Mouse (Mus musculus): ENCODE results near the gene Gm49396. TPM values are rescaled to one million over a fixed set of nuclear protein-coding genes. Genes with fewer than 3 reads are reported as not detected.
A peak's percentile ranks its signal among the peaks of the same experiment; 100 is the strongest.

Gm49396 gene
- polyA plus RNA-seq (2012; rRNA removed) (7.3 and 8.9 TPM in 2 replicates), polyA plus RNA-seq (2014; fragmentation: Nextera tagmentation; extraction: Ambion mirVana) (5.0 and 7.4 TPM in 2 replicates)

DNA sequence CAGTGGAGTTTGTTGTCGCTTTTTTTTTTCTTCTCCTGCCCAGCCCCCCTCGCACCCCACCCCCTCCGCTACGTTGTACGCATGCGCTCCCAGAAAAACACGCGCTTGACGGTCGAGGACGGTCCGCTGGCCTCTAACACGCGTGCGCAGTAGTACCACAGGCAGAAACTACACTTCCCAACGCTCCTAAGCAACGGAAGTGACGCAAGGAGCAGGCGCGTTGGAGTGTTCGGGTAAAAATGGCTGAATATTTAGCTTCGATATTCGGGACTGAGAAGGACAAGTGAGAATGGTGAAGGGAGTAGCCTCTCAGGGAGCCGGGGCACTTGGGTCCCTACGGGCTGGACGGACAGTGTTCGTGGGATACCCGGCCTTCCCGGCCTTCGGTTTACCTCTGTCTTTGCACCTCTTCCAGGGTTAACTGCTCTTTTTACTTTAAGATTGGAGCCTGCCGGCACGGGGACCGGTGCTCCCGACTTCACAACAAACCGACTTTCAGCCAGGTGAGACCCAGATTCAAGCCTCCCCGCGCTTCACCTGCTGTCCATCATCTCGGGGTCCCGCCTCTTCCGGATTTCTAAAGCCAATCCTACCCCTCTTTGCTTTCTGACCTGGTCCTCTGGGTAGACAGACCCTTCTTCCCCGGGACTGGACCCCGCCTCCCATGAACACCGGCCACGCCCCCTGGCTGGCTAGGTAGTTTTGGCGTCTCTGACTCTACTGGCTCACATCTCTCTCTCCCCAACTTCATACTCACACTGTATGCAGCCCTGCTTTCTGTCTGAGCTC is at the start of gene Gm49396, which contains the start of the genes U2af1l4 and Psenen:
TSS of gene Gm49396 (plus strand) at position 228 of the 789 bp plus-strand sequence.
TSS of gene U2af1l4 (plus strand) at position 185 of the 789 bp plus-strand sequence.
TSS of gene Psenen (minus strand) at position 511 of the 789 bp plus-strand sequence.
- DNase-seq (ENCODE audit: low spot score) (peak; percentile 98), ATAC-seq (ENCODE audit: low FRiP score, low read depth) (peak; percentile 90)
- no peaks in the 10 kb centered on the region for H3K9me3 ChIP-seq (ENCODE audit: control insufficient read depth, low read length)
- no peaks in the 10 kb centered on the region for H3K27me3 ChIP-seq (ENCODE audit: control insufficient read depth, insufficient read depth, low read length)
- no peak for TF ChIP-seq POLR2A (IDR thresholded peaks at IDR 0.05; ENCODE audit: borderline replicate concordance, extremely low read depth, insufficient read depth, insufficient read length)
- peak within 1 kb of the TSS; percentile 74 for H3K4me3 ChIP-seq (replicated peaks; ENCODE audit: low read length)
- WGBS: under 1% methylated on average over 43 of the region's 45 CpGs
- H3K27ac ChIP-seq (replicated peaks; ENCODE audit: low read depth, low read length): peak within 1 kb of the TSS; percentile 86
- peaks cover 16% of the 10 kb centered on the region for H3K4me1 ChIP-seq (ENCODE audit: control insufficient read depth, insufficient read depth, low read length)
- peak within 1 kb of the TSS; percentile 70 for H3K9ac ChIP-seq (ENCODE audit: low read depth, low read length, severe bottlenecking)
- peak within 1 kb of the TSS; percentile 52 for H3K4me2 ChIP-seq (replicated peaks; ENCODE audit: low read depth, low read length, severe bottlenecking)
- peaks cover 30% of the 10 kb centered on the region for H3K36me3 ChIP-seq (ENCODE audit: control insufficient read depth, insufficient read depth, low read length)

DNA sequence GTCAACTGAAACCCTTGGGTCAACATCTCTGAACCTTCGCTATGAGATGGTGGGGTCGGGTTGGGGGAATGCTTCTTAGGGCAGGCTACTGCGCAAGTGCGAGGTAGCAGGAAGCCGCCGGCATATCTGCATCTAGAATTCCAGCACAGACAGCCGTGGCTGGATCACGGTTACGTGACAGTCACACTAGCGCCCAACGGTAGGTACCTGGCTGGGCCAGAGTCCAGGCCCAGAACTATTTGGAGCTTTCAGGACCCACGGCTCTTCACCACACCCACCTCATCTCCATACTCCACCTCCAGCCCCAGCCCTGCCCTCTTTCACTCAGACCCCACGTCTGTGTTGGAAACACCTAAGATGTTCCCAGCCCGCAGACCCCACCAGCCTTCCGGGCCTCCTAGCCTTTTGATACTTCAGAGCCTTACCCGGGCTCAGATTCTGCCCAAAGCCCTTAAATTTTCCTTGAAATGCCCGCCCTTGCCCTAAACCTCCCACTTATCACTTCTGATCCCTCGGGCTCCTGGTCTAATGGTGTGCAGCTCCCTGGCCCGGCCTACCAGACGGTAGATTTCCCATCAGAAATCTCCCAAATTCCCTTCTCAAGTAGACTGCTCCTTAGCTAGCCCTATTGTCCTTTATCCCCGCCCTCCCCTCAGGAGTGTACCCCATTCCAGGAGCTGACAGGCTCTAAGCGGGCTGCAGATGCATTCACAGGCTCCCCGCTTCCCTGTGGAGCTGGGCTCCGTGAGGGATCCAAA is 48.0 kb upstream of the Gm49396 start:
- WGBS: 63% methylated on average over 24 of the region's 24 CpGs
- Histone ChIP-seq H3K4me1 (ENCODE audit: control insufficient read depth, insufficient read depth, low read length) (no peaks in the 10 kb centered on the region), H3K4me2 (replicated peaks; ENCODE audit: low read depth, low read length, severe bottlenecking) (no peak overlapping the region), H3K27me3 (ENCODE audit: control insufficient read depth, insufficient read depth, low read length) (no peaks in the 10 kb centered on the region), H3K9ac (ENCODE audit: low read depth, low read length, severe bottlenecking) (no peak overlapping the region), H3K4me3 (replicated peaks; ENCODE audit: low read length) (no peak overlapping the region), H3K9me3 (ENCODE audit: control insufficient read depth, low read length) (no peaks in the 10 kb centered on the region), H3K36me3 (ENCODE audit: control insufficient read depth, insufficient read depth, low read length) (no peaks in the 10 kb centered on the region), H3K27ac (replicated peaks; ENCODE audit: low read depth, low read length) (no peak overlapping the region)
- TF ChIP-seq POLR2A (IDR thresholded peaks at IDR 0.05; ENCODE audit: borderline replicate concordance, extremely low read depth, insufficient read depth, insufficient read length): no peak
- DNase-seq (ENCODE audit: low spot score): no peak
- no peak for ATAC-seq (ENCODE audit: low FRiP score, low read depth)

DNA sequence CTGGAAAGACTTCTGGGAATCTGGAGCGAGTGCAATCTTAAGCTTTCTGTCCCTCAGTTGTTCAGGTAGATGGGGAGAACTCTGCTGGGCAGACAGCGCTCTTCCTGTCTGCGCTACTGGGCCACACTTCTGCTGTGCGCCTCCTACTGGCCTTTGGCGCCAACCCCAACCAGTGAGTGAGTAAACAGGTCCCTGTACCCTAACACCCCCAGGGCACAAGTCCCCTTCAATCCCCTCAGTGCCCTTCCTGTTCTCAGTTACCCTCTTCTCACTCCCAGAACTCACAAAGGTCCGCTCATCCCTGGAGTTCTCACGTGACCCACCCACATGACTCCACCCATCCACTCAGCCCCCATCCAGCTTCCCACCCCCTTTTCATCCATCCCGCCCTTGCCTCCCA is 44.8 kb upstream of the Gm49396 start:
- Histone ChIP-seq H3K4me1 (ENCODE audit: control insufficient read depth, insufficient read depth, low read length) (no peaks in the 10 kb centered on the region), H3K9ac (ENCODE audit: low read depth, low read length, severe bottlenecking) (no peak overlapping the region), H3K4me2 (replicated peaks; ENCODE audit: low read depth, low read length, severe bottlenecking) (no peak overlapping the region), H3K4me3 (replicated peaks; ENCODE audit: low read length) (no peak overlapping the region), H3K27me3 (ENCODE audit: control insufficient read depth, insufficient read depth, low read length) (no peaks in the 10 kb centered on the region), H3K36me3 (ENCODE audit: control insufficient read depth, insufficient read depth, low read length) (peaks cover 4% of the 10 kb centered on the region), H3K9me3 (ENCODE audit: control insufficient read depth, low read length) (no peaks in the 10 kb centered on the region), H3K27ac (replicated peaks; ENCODE audit: low read depth, low read length) (no peak overlapping the region)
- DNase-seq (ENCODE audit: low spot score) (no peak), ATAC-seq (ENCODE audit: low FRiP score, low read depth) (no peak)
- TF ChIP-seq POLR2A (IDR thresholded peaks at IDR 0.05; ENCODE audit: borderline replicate concordance, extremely low read depth, insufficient read depth, insufficient read length): no peak
- 46% methylated on average over 8 of the region's 8 CpGs for WGBS

DNA sequence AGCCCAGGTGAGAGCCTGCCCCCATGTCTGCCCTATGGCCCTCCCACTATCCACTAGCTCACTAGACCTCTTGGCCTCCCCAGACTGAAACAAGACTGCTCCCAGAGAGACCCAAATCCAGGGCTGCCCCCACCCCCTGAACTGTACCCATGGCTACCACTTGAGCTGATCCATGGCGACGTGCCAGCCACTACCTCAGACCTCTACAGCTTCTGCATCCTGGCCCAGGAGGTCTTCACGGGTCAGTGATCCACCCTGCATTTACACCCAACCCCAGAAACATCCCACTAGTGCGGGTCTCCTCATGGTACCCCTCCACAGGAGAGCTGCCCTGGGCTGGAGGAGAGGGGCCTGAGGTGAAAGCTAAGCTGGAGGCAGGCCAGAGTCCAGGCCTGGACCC is 42.7 kb upstream of the Gm49396 start:
- Histone ChIP-seq H3K4me1 (ENCODE audit: control insufficient read depth, insufficient read depth, low read length) (no peaks in the 10 kb centered on the region), H3K36me3 (ENCODE audit: control insufficient read depth, insufficient read depth, low read length) (peaks cover 24% of the 10 kb centered on the region), H3K9ac (ENCODE audit: low read depth, low read length, severe bottlenecking) (no peak overlapping the region), H3K27ac (replicated peaks; ENCODE audit: low read depth, low read length) (no peak overlapping the region), H3K4me2 (replicated peaks; ENCODE audit: low read depth, low read length, severe bottlenecking) (no peak overlapping the region), H3K9me3 (ENCODE audit: control insufficient read depth, low read length) (no peaks in the 10 kb centered on the region), H3K27me3 (ENCODE audit: control insufficient read depth, insufficient read depth, low read length) (no peaks in the 10 kb centered on the region), H3K4me3 (replicated peaks; ENCODE audit: low read length) (no peak overlapping the region)
- no peak for TF ChIP-seq POLR2A (IDR thresholded peaks at IDR 0.05; ENCODE audit: borderline replicate concordance, extremely low read depth, insufficient read depth, insufficient read length)
- ATAC-seq (ENCODE audit: low FRiP score, low read depth) (no peak), DNase-seq (ENCODE audit: low spot score) (no peak)
- WGBS: 75% methylated on average over 4 of the region's 4 CpGs

DNA sequence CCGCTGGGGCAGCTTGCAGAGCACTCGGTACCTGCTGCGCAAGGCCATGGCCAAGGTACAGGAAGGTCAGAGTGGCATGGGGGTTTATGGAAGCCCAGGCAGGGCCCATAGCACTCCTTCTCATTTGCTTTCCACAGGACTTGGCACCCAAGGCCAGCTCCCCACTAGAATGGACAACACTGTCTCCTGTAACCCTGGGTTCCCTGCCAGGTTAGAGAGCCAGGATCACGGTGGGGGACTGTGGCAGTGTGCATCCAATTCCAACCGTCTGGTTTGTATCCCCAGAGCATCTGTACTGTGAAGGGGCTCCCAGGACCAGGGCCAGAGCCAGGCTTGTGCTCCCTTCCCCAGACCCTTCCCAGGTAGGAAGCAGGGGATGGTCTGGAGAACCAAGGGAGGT is 42.3 kb upstream of the Gm49396 start:
- no peak overlapping the region for H3K27ac ChIP-seq (replicated peaks; ENCODE audit: low read depth, low read length)
- no peaks in the 10 kb centered on the region for H3K9me3 ChIP-seq (ENCODE audit: control insufficient read depth, low read length)
- no peaks in the 10 kb centered on the region for H3K27me3 ChIP-seq (ENCODE audit: control insufficient read depth, insufficient read depth, low read length)
- H3K9ac ChIP-seq (ENCODE audit: low read depth, low read length, severe bottlenecking): no peak overlapping the region
- no peak for ATAC-seq (ENCODE audit: low FRiP score, low read depth)
- no peak for DNase-seq (ENCODE audit: low spot score)
- no peak for TF ChIP-seq POLR2A (IDR thresholded peaks at IDR 0.05; ENCODE audit: borderline replicate concordance, extremely low read depth, insufficient read depth, insufficient read length)
- WGBS: 76% methylated on average over 5 of the region's 5 CpGs
- H3K36me3 ChIP-seq (ENCODE audit: control insufficient read depth, insufficient read depth, low read length): peaks cover 28% of the 10 kb centered on the region
- no peak overlapping the region for H3K4me3 ChIP-seq (replicated peaks; ENCODE audit: low read length)
- no peaks in the 10 kb centered on the region for H3K4me1 ChIP-seq (ENCODE audit: control insufficient read depth, insufficient read depth, low read length)
- no peak overlapping the region for H3K4me2 ChIP-seq (replicated peaks; ENCODE audit: low read depth, low read length, severe bottlenecking)
